Mouse (Mus musculus): Measurements from ENCODE around the gene Tcf20.

- no peak for TF ChIP-seq CTCF (IDR thresholded peaks at IDR 0.05 in 2 of 3, conservative IDR thresholded peaks at IDR 0.05 in 1 of 3; ENCODE audit: control insufficient read depth in 1 of 3, insufficient read depth in 1 of 3, low read depth in 2 of 3, low read length in 3 of 3, poor library complexity in 1 of 3, severe bottlenecking in 1 of 3)
- no peak for TF ChIP-seq MEF2A (IDR thresholded peaks at IDR 0.05; ENCODE audit: extremely low read depth, insufficient replicate concordance, low read depth, low read length, poor library complexity, severe bottlenecking)
- no peak for TF ChIP-seq BHLHE40 (IDR thresholded peaks at IDR 0.05; ENCODE audit: borderline replicate concordance, low read depth, low read length)
- no peak for TF ChIP-seq USF1 (IDR thresholded peaks at IDR 0.05; ENCODE audit: low read depth, low read length)
- no peak for TF ChIP-seq POLR2A (IDR thresholded peaks at IDR 0.05; ENCODE audit: control insufficient read depth in 1 of 2, insufficient read depth in 1 of 2, low read depth in 1 of 2, low read length in 2 of 2, poor library complexity in 1 of 2)
- TF ChIP-seq POLR2AphosphoS5 (IDR thresholded peaks at IDR 0.05; ENCODE audit: borderline replicate concordance, low read depth, low read length): no peak
- TF ChIP-seq EP300 (IDR thresholded peaks at IDR 0.05; ENCODE audit: low read depth in 1 of 2, low read length in 2 of 2): no peak
Measured at GRCm38 (mm10) chr15:82783800-82784199, 203.9 kb downstream of the Tcf20 start.

All from MEL (cell line).